Mouse (Mus musculus): ENCODE results near the gene Rbm14. TPM values are rescaled to one million over a fixed set of nuclear protein-coding genes. Genes with fewer than 3 reads are reported as not detected.
A peak's percentile ranks its signal among the peaks of the same experiment; 100 is the strongest.

Rbm14 gene
- polyA plus RNA-seq, 1 experiment from 2014 or later: 87.6 TPM

GRCm38 (mm10) chr19:4811909-4812242 lies 442 bp upstream of the Rbm14 start:
- H3K36me3 ChIP-seq: 0 out of 2 replicates have a peak, but pooled peaks cover 4% of the 10 kb centered on the region
- peak; percentile 38 for ATAC-seq (ENCODE audit: insufficient number of reproducible peaks, insufficient read depth, low FRiP score, low TSS enrichment, low read depth)

GRCm38 (mm10) chr19:4810746-4811062 lies 730 bp downstream of the Rbm14 start:
- Histone ChIP-seq H3K27ac (peak overlapping the region; percentile 96), H3K4me1 (peaks cover 26% of the 10 kb centered on the region), H3K36me3 (0 out of 2 replicates have a peak, but pooled peaks cover 4% of the 10 kb centered on the region), H3K27me3 (no peaks in the 10 kb centered on the region), H3K4me3 (peak overlapping the region; percentile 84), H3K9me3 (no peaks in the 10 kb centered on the region; the same call in 1 of the 2 replicates), H3K4me2 (peak overlapping the region; percentile 75), H3K9ac (peak overlapping the region; percentile 91)
- no peak for ATAC-seq (ENCODE audit: insufficient number of reproducible peaks, insufficient read depth, low FRiP score, low TSS enrichment, low read depth)
- WGBS: under 1% methylated on average over 15 of the region's 17 CpGs

More at GRCm38 (mm10) chr19:4811909-4812242, 442 bp upstream of the Rbm14 start:
- WGBS: 5% methylated on average over 12 of the region's 12 CpGs
- no peaks in the 10 kb centered on the region for H3K27me3 ChIP-seq
- peaks cover 26% of the 10 kb centered on the region for H3K4me1 ChIP-seq
- peak overlapping the region; percentile 56 for H3K4me2 ChIP-seq
- H3K9ac ChIP-seq: peak overlapping the region; percentile 91
- H3K9me3 ChIP-seq: no peaks in the 10 kb centered on the region; the same call in 1 of the 2 replicates
- H3K4me3 ChIP-seq: peak overlapping the region; percentile 84
- H3K27ac ChIP-seq: peak overlapping the region; percentile 96

- Histone ChIP-seq H3K36me3 (0 out of 2 replicates have a peak, but pooled peaks cover 4% of the 10 kb centered on the region), H3K9me3 (no peaks in the 10 kb centered on the region), H3K4me2 (peak overlapping the region; percentile 75), H3K9ac (peak overlapping the region; percentile 91), H3K27me3 (no peaks in the 10 kb centered on the region), H3K4me3 (peak overlapping the region; percentile 84), H3K27ac (peak overlapping the region; percentile 96), H3K4me1 (peaks cover 26% of the 10 kb centered on the region)
- no peak for ATAC-seq (ENCODE audit: insufficient number of reproducible peaks, insufficient read depth, low FRiP score, low TSS enrichment, low read depth)
- under 1% methylated on average over 14 of the region's 14 CpGs for WGBS
Measured at GRCm38 (mm10) chr19:4810309-4810708, 1.1 kb downstream of the Rbm14 start.

- H3K36me3 ChIP-seq: peaks cover 62% of the 10 kb centered on the region
- H3K9ac ChIP-seq: no peak overlapping the region
- no peak overlapping the region for H3K4me3 ChIP-seq
- H3K4me1 ChIP-seq: peaks cover 8% of the 10 kb centered on the region; the same call in 1 of the 2 replicates
- no peaks in the 10 kb centered on the region for H3K9me3 ChIP-seq
- no peaks in the 10 kb centered on the region for H3K27me3 ChIP-seq
- H3K27ac ChIP-seq: no peak overlapping the region
- H3K4me2 ChIP-seq: no peak overlapping the region
- WGBS: 86% methylated on average over 10 of the region's 10 CpGs
- no peak for ATAC-seq (ENCODE audit: insufficient number of reproducible peaks, insufficient read depth, low FRiP score, low TSS enrichment, low read depth)
Measured at GRCm38 (mm10) chr19:4803283-4803682, 8.2 kb downstream of the Rbm14 start.

DNA sequence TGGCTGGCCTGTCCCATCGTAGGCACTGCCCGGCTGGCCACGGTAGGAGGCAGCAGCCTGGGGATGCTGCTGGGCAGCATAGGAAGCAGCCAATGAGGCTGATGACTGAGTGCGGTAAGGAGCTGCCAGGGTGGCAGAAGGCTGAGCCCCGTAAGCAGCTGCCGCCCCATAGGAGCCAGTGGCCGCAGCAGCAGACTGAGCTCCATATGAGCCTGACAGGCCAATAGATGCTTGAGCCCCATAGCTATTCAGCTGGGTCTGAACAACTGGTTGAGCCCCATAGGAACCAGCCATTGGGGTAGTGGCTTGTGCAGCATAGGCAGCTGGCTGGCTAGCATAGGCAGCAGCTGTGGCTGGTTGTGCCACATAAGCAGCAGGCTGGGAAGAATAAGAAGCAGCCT lies 8.7 kb downstream of the Rbm14 start:
- WGBS: 94% methylated on average over 7 of the region's 7 CpGs

GRCm38 (mm10) chr19:4799083-4799482 lies 12.4 kb downstream of the Rbm14 start:
- Histone ChIP-seq H3K27ac (no peak overlapping the region), H3K4me2 (no peak overlapping the region), H3K36me3 (peaks cover 70% of the 10 kb centered on the region), H3K4me3 (no peak overlapping the region), H3K9ac (no peak overlapping the region), H3K9me3 (no peaks in the 10 kb centered on the region), H3K27me3 (no peaks in the 10 kb centered on the region), H3K4me1 (peaks cover 10% of the 10 kb centered on the region; the same call in 1 of the 2 replicates)
- ATAC-seq (ENCODE audit: insufficient number of reproducible peaks, insufficient read depth, low FRiP score, low TSS enrichment, low read depth): no peak
- WGBS: 96% methylated on average over 5 of the region's 5 CpGs

More for the DNA sequence above, 8.7 kb downstream of the Rbm14 start:
- H3K4me1 ChIP-seq: 0 out of 2 replicates have a peak, but pooled peaks cover 2% of the 10 kb centered on the region
- no peak overlapping the region for H3K4me3 ChIP-seq
- no peak overlapping the region for H3K4me2 ChIP-seq
- ATAC-seq (ENCODE audit: insufficient number of reproducible peaks, insufficient read depth, low FRiP score, low TSS enrichment, low read depth): no peak
- no peaks in the 10 kb centered on the region for H3K9me3 ChIP-seq
- H3K9ac ChIP-seq: no peak overlapping the region
- no peak overlapping the region for H3K27ac ChIP-seq
- H3K36me3 ChIP-seq: peaks cover 67% of the 10 kb centered on the region
- H3K27me3 ChIP-seq: no peaks in the 10 kb centered on the region

DNA sequence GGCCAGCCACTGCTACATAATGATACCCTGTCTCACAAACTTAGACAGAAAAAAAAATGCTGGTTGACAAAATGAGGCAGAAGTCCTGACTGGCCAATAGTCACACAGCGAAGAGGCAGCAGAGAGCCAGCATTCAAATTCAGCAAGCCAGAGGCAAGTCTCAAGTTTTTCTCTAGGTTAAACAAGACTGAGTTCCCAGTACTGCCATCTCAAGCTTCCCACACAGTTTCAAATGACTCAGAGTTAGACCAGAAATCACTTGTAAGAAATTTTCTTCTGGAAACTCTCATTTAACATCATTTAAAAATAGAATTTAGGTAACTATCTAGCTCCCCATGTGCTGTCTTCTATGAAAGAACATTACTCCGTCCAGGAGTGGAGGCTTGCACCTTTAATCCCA lies 13.6 kb downstream of the Rbm14 start:
- peaks cover 58% of the 10 kb centered on the region for H3K36me3 ChIP-seq
- 95% methylated on average over 2 of the region's 2 CpGs for WGBS
- no peak overlapping the region for H3K4me2 ChIP-seq
- H3K9me3 ChIP-seq: no peaks in the 10 kb centered on the region
- H3K27me3 ChIP-seq: no peaks in the 10 kb centered on the region
- no peak overlapping the region for H3K9ac ChIP-seq
- ATAC-seq (ENCODE audit: insufficient number of reproducible peaks, insufficient read depth, low FRiP score, low TSS enrichment, low read depth): no peak
- peaks cover 10% of the 10 kb centered on the region; the same call in 1 of the 2 replicates for H3K4me1 ChIP-seq
- H3K27ac ChIP-seq: no peak overlapping the region
- no peak overlapping the region for H3K4me3 ChIP-seq

DNA sequence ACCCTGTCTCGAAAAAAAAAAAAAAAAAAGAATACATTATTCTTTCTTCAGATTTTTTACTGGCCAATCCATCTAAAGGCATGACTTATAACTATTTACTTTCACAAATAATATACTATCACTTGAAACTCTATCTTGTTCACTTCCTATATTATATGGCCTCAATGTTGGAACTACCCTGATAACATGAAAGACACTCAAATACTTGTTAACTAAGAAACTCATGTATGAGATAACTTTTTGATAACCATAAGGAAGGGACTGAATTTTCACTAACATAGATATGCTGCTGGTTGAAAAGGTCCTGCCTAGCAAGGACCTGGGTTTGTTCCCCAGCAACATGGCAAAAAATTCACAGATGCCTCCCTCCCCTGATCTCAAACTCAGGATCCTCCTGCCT lies 15.5 kb downstream of the Rbm14 start:
- Histone ChIP-seq H3K27ac (no peak overlapping the region), H3K36me3 (peaks cover 52% of the 10 kb centered on the region), H3K9ac (no peak overlapping the region), H3K27me3 (no peaks in the 10 kb centered on the region), H3K4me1 (peaks cover 22% of the 10 kb centered on the region), H3K9me3 (no peaks in the 10 kb centered on the region), H3K4me3 (no peak overlapping the region), H3K4me2 (no peak overlapping the region)
- WGBS: 50% methylated on average over 1 of the region's 1 CpGs
- ATAC-seq (ENCODE audit: insufficient number of reproducible peaks, insufficient read depth, low FRiP score, low TSS enrichment, low read depth): no peak

- Histone ChIP-seq H3K9me3 (no peaks in the 10 kb centered on the region), H3K9ac (peak within 1 kb of the TSS; percentile 83), H3K36me3 (peaks cover 48% of the 10 kb centered on the region), H3K27me3 (no peaks in the 10 kb centered on the region), H3K4me2 (peak within 1 kb of the TSS; percentile 73), H3K4me1 (peaks cover 39% of the 10 kb centered on the region), H3K27ac (peak within 1 kb of the TSS; percentile 84), H3K4me3 (peak within 1 kb of the TSS; percentile 75)
- WGBS: under 1% methylated on average over 31 of the region's 31 CpGs
- ATAC-seq (ENCODE audit: insufficient number of reproducible peaks, insufficient read depth, low FRiP score, low TSS enrichment, low read depth): peak; percentile 96
Measured at GRCm38 (mm10) chr19:4793831-4794422, 17.5 kb downstream of the Rbm14 start, which contains the start of gene Rbm4. TSS of gene Rbm4 (minus strand) at chr19:4793901.

- no peaks in the 10 kb centered on the region for H3K9me3 ChIP-seq
- H3K9ac ChIP-seq: peak overlapping the region; percentile 83
- peaks cover 47% of the 10 kb centered on the region for H3K36me3 ChIP-seq
- peak overlapping the region; percentile 84 for H3K27ac ChIP-seq
- under 1% methylated on average over 16 of the region's 16 CpGs for WGBS
- H3K27me3 ChIP-seq: no peaks in the 10 kb centered on the region
- peak; percentile 38; the same call in 1 of the 2 replicates for ATAC-seq (ENCODE audit: insufficient number of reproducible peaks, insufficient read depth, low FRiP score, low TSS enrichment, low read depth)
- peak overlapping the region; percentile 75 for H3K4me3 ChIP-seq
- H3K4me1 ChIP-seq: peaks cover 39% of the 10 kb centered on the region
- H3K4me2 ChIP-seq: peak overlapping the region; percentile 72
Measured at GRCm38 (mm10) chr19:4793281-4793830, 18.1 kb downstream of the Rbm14 start.

- Histone ChIP-seq H3K27ac (no peak overlapping the region), H3K9ac (no peak overlapping the region), H3K27me3 (no peaks in the 10 kb centered on the region), H3K4me3 (no peak overlapping the region), H3K36me3 (peaks cover 93% of the 10 kb centered on the region), H3K4me2 (no peak overlapping the region), H3K9me3 (no peaks in the 10 kb centered on the region), H3K4me1 (peaks cover 30% of the 10 kb centered on the region)
- 94% methylated on average over 2 of the region's 2 CpGs for WGBS
- no peak for ATAC-seq (ENCODE audit: insufficient number of reproducible peaks, insufficient read depth, low FRiP score, low TSS enrichment, low read depth)
Measured at GRCm38 (mm10) chr19:4786313-4786712, 25.1 kb downstream of the Rbm14 start.

DNA sequence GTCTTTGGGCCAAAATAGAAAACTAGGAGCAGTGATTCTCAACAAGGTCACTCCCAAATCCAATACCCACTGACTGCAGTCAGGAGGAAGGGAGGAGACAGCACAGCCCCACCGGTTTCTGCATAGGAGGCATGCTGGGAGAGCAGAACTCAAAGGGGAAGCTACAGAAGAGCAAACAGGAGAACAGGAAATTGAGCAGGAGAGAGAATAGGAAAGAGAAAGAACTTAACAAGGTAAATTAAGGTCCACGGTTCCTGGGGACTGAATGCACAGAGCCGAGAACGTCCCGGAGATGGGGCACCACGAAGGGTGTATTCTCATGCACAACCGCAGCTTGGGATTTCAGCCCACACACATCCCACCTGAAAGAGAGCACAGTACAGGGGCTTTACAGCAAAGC lies 26.2 kb downstream of the Rbm14 start:
- Histone ChIP-seq H3K9me3 (no peaks in the 10 kb centered on the region), H3K36me3 (peaks cover 90% of the 10 kb centered on the region), H3K4me3 (no peak overlapping the region), H3K4me2 (no peak overlapping the region), H3K9ac (no peak overlapping the region), H3K27ac (no peak overlapping the region), H3K27me3 (no peaks in the 10 kb centered on the region), H3K4me1 (peaks cover 19% of the 10 kb centered on the region)
- whole genome bisulfite sequencing: 86% methylated on average over 7 of the region's 7 CpGs
- no peak for ATAC-seq (ENCODE audit: insufficient number of reproducible peaks, insufficient read depth, low FRiP score, low TSS enrichment, low read depth)
